Mouse (Mus musculus) cerebellum, adult 18-20 months (tissue): Measurements from ENCODE around the gene Rapgef3.

Source experiments
- DNase-seq, 2 experiments: peaks; one replicate each; pipeline ENCODE4 v3.0.0; 2021

Gene Rapgef3

GRCm38 (mm10) chr15:97718535-97719155, 49.1 kb downstream of the Rapgef3 start:
- DNase-seq: no peak

GRCm38 (mm10) chr15:97717861-97718534, 49.8 kb downstream of the Rapgef3 start:
- peak; percentile 36 to 37 for DNase-seq

GRCm38 (mm10) chr15:97716782-97717181, 51.0 kb downstream of the Rapgef3 start:
- no peak for DNase-seq

- DNase-seq: no peak
Measured at GRCm38 (mm10) chr15:97715734-97716133, 52.0 kb downstream of the Rapgef3 start.

GRCm38 (mm10) chr15:97715083-97715482, 52.7 kb downstream of the Rapgef3 start:
- no peak for DNase-seq

- no peak for DNase-seq
Measured at GRCm38 (mm10) chr15:97712546-97712945, 55.2 kb downstream of the Rapgef3 start.

- DNase-seq: no peak
Measured at GRCm38 (mm10) chr15:97710906-97711305, 56.9 kb downstream of the Rapgef3 start.

- DNase-seq: peak; percentile 89 to 92
Measured at GRCm38 (mm10) chr15:97705211-97706050, 62.3 kb downstream of the Rapgef3 start, which contains the start of gene Rpap3. TSS of gene Rpap3 (minus strand) at chr15:97705825.

- no peak for DNase-seq
Measured at GRCm38 (mm10) chr15:97696616-97697015, 71.2 kb downstream of the Rapgef3 start.
